In the genomic region with DNA sequence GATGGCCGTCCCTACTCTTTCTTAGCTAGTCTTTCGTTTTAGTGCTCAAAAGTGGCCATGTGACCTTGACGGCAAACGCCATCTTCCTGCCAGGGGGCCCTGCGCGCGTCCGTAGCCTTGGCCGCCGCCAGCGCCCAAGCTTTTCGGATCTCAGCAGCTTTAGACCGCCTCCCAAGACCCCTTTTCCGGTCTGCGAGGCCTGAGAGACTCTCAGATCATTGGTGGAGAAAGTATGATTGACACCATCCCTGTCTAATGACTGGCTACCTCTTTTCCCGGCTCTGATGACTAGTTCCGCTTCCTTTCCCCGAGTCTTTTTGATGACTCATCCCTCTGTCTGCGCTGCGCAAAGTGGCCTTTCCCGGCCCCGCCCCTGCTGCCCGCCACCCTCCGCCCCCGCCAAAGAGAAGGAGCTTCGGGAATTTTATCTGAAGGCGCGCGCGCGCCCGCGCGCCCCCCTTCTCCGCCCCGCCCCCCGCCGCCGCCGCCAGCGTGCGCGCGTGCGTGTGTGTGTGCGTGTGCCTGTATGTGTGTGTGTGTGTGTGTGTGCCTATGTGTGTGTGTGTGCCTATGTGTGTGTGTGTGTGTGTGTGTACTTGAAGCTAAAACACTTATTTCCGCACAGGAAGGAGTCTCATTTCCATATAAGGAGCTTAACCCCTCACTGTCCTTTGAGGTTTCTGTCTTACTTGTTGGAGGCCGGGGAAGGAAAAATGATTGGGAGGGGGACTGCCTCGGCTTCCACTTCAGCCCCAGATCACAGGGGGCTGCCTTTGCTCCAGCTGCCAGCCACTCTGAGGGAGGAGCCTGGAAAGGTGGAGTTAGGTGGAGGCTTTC, we compare ENCODE assay signal across 8 mouse cellular contexts. TPM values are rescaled to one million over a fixed set of nuclear protein-coding genes. Genes with fewer than 3 reads are reported as not detected.
A peak's percentile ranks its signal among the peaks of the same experiment; 100 is the strongest.
DNase-seq lines count a peak whose midpoint lies in the region; ATAC-seq and TF ChIP-seq lines count a peak whose summit lies in the region.

No protein-coding gene starts in this region.

- TF ChIP-seq EP300 in MEL (IDR thresholded peaks at IDR 0.05; ENCODE audit: low read depth in 1 of 2, low read length in 2 of 2) = peak in 1 of 2 experiments; percentile 54; a peak in 2 of 4 replicates

- DNase-seq in MEL (ENCODE audit: low read depth, low spot score) = peak; percentile 96
- DNase-seq in cerebellum, adult 2 months = peak; percentile 86 to 95
- DNase-seq in forebrain, postnatal 0 days = peak; percentile 90
- peak; percentile 86 for DNase-seq in heart, postnatal 4 days
- DNase-seq in layer of hippocampus, adult 8-10 months (ENCODE audit: low spot score in 2 of 2) = peak; percentile 85 to 94
- DNase-seq in ovary, adult 18-20 months (ENCODE audit: low spot score) = peak; percentile 89
- peak; percentile 89 for DNase-seq in thymus, postnatal 0 days (ENCODE audit: low spot score)

- H3K4me3 ChIP-seq in MEL (ENCODE audit: control insufficient read depth in 1 of 2, insufficient read depth in 1 of 2, low read depth in 2 of 2, low read length in 2 of 2) = peak overlapping the region; percentile 56 to 82
- peak overlapping the region; percentile 76 for H3K4me3 ChIP-seq in cerebellum, adult 2 months (replicated peaks; ENCODE audit: insufficient read depth, low read depth, low read length)
- peak overlapping the region; percentile 32 for H3K4me3 ChIP-seq in forebrain, postnatal 0 days (ENCODE audit: low read depth, low read length)
- peak overlapping the region; percentile 37 for H3K4me3 ChIP-seq in lung, embryonic 15.5 days

- TF ChIP-seq RAD21 in MEL (IDR thresholded peaks at IDR 0.05; ENCODE audit: low read depth, low read length) = no peak

- H3K4me2 ChIP-seq in forebrain, postnatal 0 days (ENCODE audit: low read depth) = peak overlapping the region; percentile 49
- H3K4me2 ChIP-seq in lung, embryonic 15.5 days = peak overlapping the region; percentile 57

- no peak for TF ChIP-seq CTCF in MEL (IDR thresholded peaks at IDR 0.05 in 2 of 3, conservative IDR thresholded peaks at IDR 0.05 in 1 of 3; ENCODE audit: control insufficient read depth in 1 of 3, insufficient read depth in 1 of 3, low read depth in 2 of 3, low read length in 3 of 3, poor library complexity in 1 of 3, severe bottlenecking in 1 of 3)
- TF ChIP-seq CTCF in cerebellum, adult 2 months (IDR thresholded peaks at IDR 0.05; ENCODE audit: borderline replicate concordance, insufficient read depth, low read depth, low read length) = no peak
- no peak for TF ChIP-seq CTCF in forebrain, postnatal 0 days (IDR thresholded peaks at IDR 0.05; ENCODE audit: low read depth)

- H3K79me2 ChIP-seq in MEL (ENCODE audit: control insufficient read depth, insufficient read depth, low read length, poor library complexity) = peaks cover 3% of the 10 kb centered on the region; the same call in 1 of the 2 replicates

- peak; percentile 55 to 84; a peak in 3 of 4 replicates for TF ChIP-seq POLR2A in MEL (IDR thresholded peaks at IDR 0.05; ENCODE audit: control insufficient read depth in 1 of 2, insufficient read depth in 1 of 2, low read depth in 1 of 2, low read length in 2 of 2, poor library complexity in 1 of 2)
- peak; percentile 65; the same call in 1 of the 2 replicates for TF ChIP-seq POLR2A in cerebellum, adult 2 months (IDR thresholded peaks at IDR 0.05; ENCODE audit: borderline replicate concordance, insufficient read depth, low read length)

- 9% methylated on average over 46 of the region's 49 CpGs for WGBS in cerebellum, adult 2 months
- 32% methylated on average over 32 of the region's 49 CpGs for whole genome bisulfite sequencing in forebrain, postnatal 0 days
- 15% methylated on average over 35 of the region's 49 CpGs for WGBS in lung, embryonic 15.5 days

- H3K27ac ChIP-seq in MEL (ENCODE audit: control insufficient read depth, low read depth, low read length) = peak overlapping the region; percentile 99
- peak overlapping the region; percentile 98 for H3K27ac ChIP-seq in cerebellum, adult 2 months (ENCODE audit: insufficient read depth, low read length)
- H3K27ac ChIP-seq in forebrain, postnatal 0 days (ENCODE audit: low read depth, low read length) = peak overlapping the region; percentile 87
- H3K27ac ChIP-seq in lung, embryonic 15.5 days = peak overlapping the region; percentile 92

- H3K9ac ChIP-seq in MEL (ENCODE audit: control insufficient read depth, low read depth, low read length, poor library complexity, severe bottlenecking) = peak overlapping the region; percentile 99
- H3K9ac ChIP-seq in forebrain, postnatal 0 days = peak overlapping the region; percentile 52
- H3K9ac ChIP-seq in lung, embryonic 15.5 days = peak overlapping the region; percentile 38

- H3K27me3 ChIP-seq in MEL (ENCODE audit: control insufficient read depth in 1 of 2, insufficient read depth in 2 of 2, low read length in 2 of 2) = no peaks in the 10 kb centered on the region
- no peaks in the 10 kb centered on the region for H3K27me3 ChIP-seq in cerebellum, adult 2 months (ENCODE audit: control insufficient read depth, insufficient read depth, low read length)
- no peaks in the 10 kb centered on the region for H3K27me3 ChIP-seq in forebrain, postnatal 0 days (ENCODE audit: insufficient read depth, low read length)
- no peaks in the 10 kb centered on the region for H3K27me3 ChIP-seq in lung, embryonic 15.5 days

- peaks cover 0 to 9% of the 10 kb centered on the region in 2 experiments; a peak in 1 of 4 replicates for H3K4me1 ChIP-seq in MEL (ENCODE audit: control insufficient read depth in 1 of 2, insufficient read depth in 2 of 2, low read length in 2 of 2)
- H3K4me1 ChIP-seq in cerebellum, adult 2 months (ENCODE audit: control insufficient read depth, insufficient read depth, low read length) = no peaks in the 10 kb centered on the region
- H3K4me1 ChIP-seq in forebrain, postnatal 0 days (ENCODE audit: insufficient read depth) = no peaks in the 10 kb centered on the region
- peaks cover 6% of the 10 kb centered on the region; the same call in 1 of the 2 replicates for H3K4me1 ChIP-seq in lung, embryonic 15.5 days

- peak; percentile 97 for ATAC-seq in forebrain, postnatal 0 days
- peak; percentile 97 for ATAC-seq in lung, embryonic 15.5 days (ENCODE audit: borderline replicate concordance, extremely low read depth, low FRiP score, low TSS enrichment)

- no peaks in the 10 kb centered on the region for H3K9me3 ChIP-seq in MEL (replicated peaks; ENCODE audit: insufficient read depth, low read length)
- no peaks in the 10 kb centered on the region for H3K9me3 ChIP-seq in forebrain, postnatal 0 days (ENCODE audit: low read length)
- no peaks in the 10 kb centered on the region for H3K9me3 ChIP-seq in lung, embryonic 15.5 days

- H3K36me3 ChIP-seq in MEL (ENCODE audit: control insufficient read depth in 1 of 2, insufficient read depth in 2 of 2, low read length in 2 of 2) = peaks cover 0 to 4% of the 10 kb centered on the region in 2 experiments; a peak in 2 of 4 replicates
- H3K36me3 ChIP-seq in forebrain, postnatal 0 days (ENCODE audit: insufficient read depth) = no peaks in the 10 kb centered on the region
- H3K36me3 ChIP-seq in lung, embryonic 15.5 days = no peaks in the 10 kb centered on the region

TF ChIP-seq in MEL, 35 proteins besides CTCF, POLR2A, EP300 and RAD21 (continues in another document):
- TF ChIP-seq HCFC1 (IDR thresholded peaks at IDR 0.05; ENCODE audit: low read depth, low read length) (peak; percentile 78), MYC (IDR thresholded peaks at IDR 0.05; ENCODE audit: low read depth, low read length) (peak; percentile 79), UBTF (IDR thresholded peaks at IDR 0.05; ENCODE audit: borderline replicate concordance, insufficient read depth, low read depth, low read length) (no peak), POLR2AphosphoS5 (IDR thresholded peaks at IDR 0.05; ENCODE audit: borderline replicate concordance, low read depth, low read length) (no peak), MAX (IDR thresholded peaks at IDR 0.05; ENCODE audit: low read length) (peak; percentile 76), MAFK (IDR thresholded peaks at IDR 0.05; ENCODE audit: borderline replicate concordance, low read depth, low read length) (peak; percentile 43; the same call in 1 of the 2 replicates)

RNA-seq across cellular contexts. Expression of a gene that starts 33.6 kb away (rescaled TPM):
- total RNA-seq in MEL (2012; rRNA removed) = 0.03 and 0.04 TPM in 2 replicates
- polyA plus RNA-seq in MEL (2012; ENCODE audit: insufficient read depth in 1 of 2, insufficient read length in 2 of 2, low read depth in 1 of 2, low replicate concordance in 2 of 2, missing spikeins in 1 of 2) = under 1 TPM in 1 of 2 experiments, not detected in 1; 0.15 TPM
- 36.9 and 38.5 TPM in 2 replicates for polyA plus RNA-seq in cerebellum, adult 2 months (2012; rRNA removed)
- total RNA-seq in forebrain, postnatal 0 days (2014; rRNA removed) = 114 and 158 TPM in 2 replicates
- polyA plus RNA-seq in forebrain, postnatal 0 days (2015; fragmentation: Nextera tagmentation; extraction: Ambion mirVana) = 65.5 and 81.1 TPM in 2 replicates
- 1 to 10 TPM; 1.6 to 2.7 TPM for total RNA-seq in heart, postnatal 4 days (2021)
- total RNA-seq in layer of hippocampus, adult 8-10 months (2022) = 100 to 1,000 TPM; 164 to 172 (median 167) TPM
- polyA plus RNA-seq in lung, embryonic 15.5 days (2015; fragmentation: Nextera tagmentation; extraction: Ambion mirVana) = 5.1 and 6.0 TPM in 2 replicates
- polyA plus RNA-seq in thymus, postnatal 0 days (2015; fragmentation: Nextera tagmentation; extraction: Ambion mirVana) = 0.09 and 0.12 TPM in 2 replicates

RNA-seq across cellular contexts. Expression of a gene that starts 43.6 kb away (rescaled TPM):
- total RNA-seq in MEL (2012; rRNA removed) = not detected in 2 replicates
- not detected for polyA plus RNA-seq in MEL (2012; ENCODE audit: insufficient read depth in 1 of 2, insufficient read length in 2 of 2, low read depth in 1 of 2, low replicate concordance in 2 of 2, missing spikeins in 1 of 2)
- polyA plus RNA-seq in cerebellum, adult 2 months (2012; rRNA removed) = 69.2 and 83.3 TPM in 2 replicates
- total RNA-seq in forebrain, postnatal 0 days (2014; rRNA removed) = 2.4 and 2.5 TPM in 2 replicates
- 2.1 and 2.2 TPM in 2 replicates for polyA plus RNA-seq in forebrain, postnatal 0 days (2015; fragmentation: Nextera tagmentation; extraction: Ambion mirVana)
- not detected for total RNA-seq in heart, postnatal 4 days (2021)
- total RNA-seq in layer of hippocampus, adult 8-10 months (2022) = 10 to 100 TPM; 15.2 to 18.5 (median 17.0) TPM
- 0.49 and 1.3 TPM in 2 replicates for polyA plus RNA-seq in lung, embryonic 15.5 days (2015; fragmentation: Nextera tagmentation; extraction: Ambion mirVana)
- polyA plus RNA-seq in thymus, postnatal 0 days (2015; fragmentation: Nextera tagmentation; extraction: Ambion mirVana) = 0.09 TPM in 1 of 2 replicates, not detected in the other

RNA-seq across cellular contexts. Expression of a gene that starts 58.8 kb away (rescaled TPM):
- 20.9 and 23.1 TPM in 2 replicates for total RNA-seq in MEL (2012; rRNA removed)
- 10 to 100 TPM in 1 of 2 experiments, not detected in 1; 68.0 TPM for polyA plus RNA-seq in MEL (2012; ENCODE audit: insufficient read depth in 1 of 2, insufficient read length in 2 of 2, low read depth in 1 of 2, low replicate concordance in 2 of 2, missing spikeins in 1 of 2)
- 54.4 and 64.5 TPM in 2 replicates for polyA plus RNA-seq in cerebellum, adult 2 months (2012; rRNA removed)
- total RNA-seq in forebrain, postnatal 0 days (2014; rRNA removed) = 22.0 and 35.7 TPM in 2 replicates
- polyA plus RNA-seq in forebrain, postnatal 0 days (2015; fragmentation: Nextera tagmentation; extraction: Ambion mirVana) = 7.3 and 14.4 TPM in 2 replicates
- 10 to 100 TPM; 27.3 to 28.0 TPM for total RNA-seq in heart, postnatal 4 days (2021)
- 10 to 100 TPM; 28.1 to 37.8 (median 33.4) TPM for total RNA-seq in layer of hippocampus, adult 8-10 months (2022)
- polyA plus RNA-seq in lung, embryonic 15.5 days (2015; fragmentation: Nextera tagmentation; extraction: Ambion mirVana) = 29.5 and 32.3 TPM in 2 replicates
- polyA plus RNA-seq in thymus, postnatal 0 days (2015; fragmentation: Nextera tagmentation; extraction: Ambion mirVana) = 25.8 and 33.0 TPM in 2 replicates

Comparison
In these comparisons a context has a peak if more than half of its experiments do, and no peak if none do; other contexts are left out.
1. Peak in every context shown above with its lines: DNase-seq, ATAC-seq, H3K4me3 ChIP-seq and H3K27ac ChIP-seq.
2. H3K9ac ChIP-seq: peak in every context shown above with its lines; median percentile 99 in MEL; 52 in forebrain, postnatal 0 days; 38 in lung, embryonic 15.5 days.
3. RNA of a gene that starts 43.6 kb away (polyA plus RNA-seq): 69.2 to 83.3 TPM in cerebellum, adult 2 months; 2.1 to 2.2 TPM in forebrain, postnatal 0 days, 0.49 to 1.3 TPM in lung, embryonic 15.5 days, 0.09 TPM in thymus, postnatal 0 days and not detected in MEL; every median in the first group is over 10 times any median in the second.